Mouse (Mus musculus) embryo, embryonic 11.5 days (tissue): ENCODE data around the gene Oaz3.

Source experiments
- DNase-seq: peaks from one replicate; pipeline ENCODE4 v3.0.0-alpha.2; 2012; ENCODE audit warnings: low read depth, low spot score

Oaz3 gene

DNA sequence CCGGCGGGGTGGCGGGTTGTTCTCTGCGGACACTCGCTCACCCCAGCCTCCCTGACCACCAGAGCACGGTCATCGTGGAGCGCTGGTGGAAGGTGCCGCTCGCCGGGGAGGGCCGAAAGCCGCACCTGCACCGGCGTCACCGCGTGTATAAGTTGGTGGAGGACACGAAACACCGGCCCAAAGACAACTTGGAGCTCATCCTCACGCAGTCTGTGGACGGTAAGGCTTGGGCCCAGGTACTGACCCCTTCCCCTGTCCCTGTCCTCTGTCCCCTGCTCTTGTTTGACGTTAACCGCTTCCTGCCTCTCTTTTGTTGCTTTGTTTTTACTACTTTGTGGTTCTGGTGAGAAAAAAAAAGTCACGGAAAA, at the start of gene Oaz3:
TSS of gene Oaz3 (minus strand) at position 319 of the 368 bp plus-strand sequence.
- no peak for DNase-seq

DNA sequence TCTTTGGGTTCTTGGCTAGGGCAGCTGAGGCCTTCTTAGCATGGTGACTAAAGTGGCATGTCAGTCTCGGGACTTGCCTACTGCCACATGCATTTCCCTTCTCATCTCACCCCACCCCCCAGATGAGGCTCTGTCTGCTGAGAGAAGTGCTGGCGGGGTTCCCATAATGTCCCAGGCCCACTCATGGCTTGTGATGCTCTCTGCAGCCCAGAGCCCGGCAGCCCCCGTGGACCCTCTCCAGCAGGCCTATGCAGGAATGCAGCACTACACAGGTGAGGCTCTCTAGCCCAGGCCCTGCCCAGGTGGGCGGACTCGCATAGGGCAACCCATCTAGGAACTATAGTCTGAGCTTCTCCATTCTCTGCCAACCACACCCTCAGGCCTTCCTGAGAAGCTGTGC, 43.9 kb upstream of the Oaz3 start:
- no peak for DNase-seq

DNA sequence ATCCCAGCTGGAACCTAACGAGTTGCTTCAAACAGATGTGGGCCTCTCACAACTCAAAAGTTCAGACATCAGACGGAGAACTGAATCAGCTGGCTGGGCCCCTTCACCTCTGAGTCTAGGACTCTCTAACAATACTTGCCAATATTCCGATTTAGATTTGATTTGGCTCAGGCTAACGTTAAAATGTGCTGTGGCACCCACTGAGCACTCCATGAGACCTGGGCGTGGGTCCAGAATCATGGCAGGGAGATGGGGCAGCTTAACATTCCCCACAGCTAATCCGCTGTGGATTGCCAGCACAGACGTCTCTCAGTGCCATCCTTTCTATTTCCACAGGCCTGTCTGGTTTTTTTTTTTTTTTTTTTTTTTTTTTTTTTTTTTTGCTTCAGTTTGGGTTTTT, 42.2 kb upstream of the Oaz3 start:
- DNase-seq: no peak

DNA sequence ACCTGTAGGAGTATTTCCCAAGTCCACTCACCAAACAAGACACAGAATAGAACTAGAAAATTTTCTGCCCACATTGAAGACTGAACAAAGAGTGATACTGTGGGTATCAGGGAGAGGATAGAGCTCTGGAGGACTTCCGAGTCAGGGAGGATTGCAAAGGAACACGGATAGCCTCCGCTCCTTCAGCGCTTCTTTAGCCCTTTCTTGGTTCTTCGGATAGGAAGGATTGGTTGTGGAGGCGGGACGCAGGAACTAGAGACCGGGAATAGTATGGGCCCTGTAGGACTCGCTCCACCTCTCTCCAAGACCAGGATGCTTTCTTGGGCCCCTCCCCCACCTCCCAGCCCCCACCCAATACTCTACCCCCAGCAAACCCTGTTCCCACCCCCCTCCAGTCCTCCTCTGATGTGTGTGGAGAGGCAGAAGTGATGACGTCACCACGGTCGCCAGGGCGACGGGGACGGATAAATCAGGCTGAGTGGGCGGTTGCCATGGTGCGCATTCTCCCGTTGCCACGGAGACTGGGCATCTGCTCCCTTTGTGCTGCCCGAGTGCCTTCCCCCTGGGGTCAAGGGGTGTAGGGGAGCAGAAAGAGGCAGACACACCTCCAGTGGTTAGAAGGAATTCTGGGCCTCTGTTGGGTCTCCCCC, 40.2 kb upstream of the Oaz3 start:
- peak; percentile 68 for DNase-seq

DNA sequence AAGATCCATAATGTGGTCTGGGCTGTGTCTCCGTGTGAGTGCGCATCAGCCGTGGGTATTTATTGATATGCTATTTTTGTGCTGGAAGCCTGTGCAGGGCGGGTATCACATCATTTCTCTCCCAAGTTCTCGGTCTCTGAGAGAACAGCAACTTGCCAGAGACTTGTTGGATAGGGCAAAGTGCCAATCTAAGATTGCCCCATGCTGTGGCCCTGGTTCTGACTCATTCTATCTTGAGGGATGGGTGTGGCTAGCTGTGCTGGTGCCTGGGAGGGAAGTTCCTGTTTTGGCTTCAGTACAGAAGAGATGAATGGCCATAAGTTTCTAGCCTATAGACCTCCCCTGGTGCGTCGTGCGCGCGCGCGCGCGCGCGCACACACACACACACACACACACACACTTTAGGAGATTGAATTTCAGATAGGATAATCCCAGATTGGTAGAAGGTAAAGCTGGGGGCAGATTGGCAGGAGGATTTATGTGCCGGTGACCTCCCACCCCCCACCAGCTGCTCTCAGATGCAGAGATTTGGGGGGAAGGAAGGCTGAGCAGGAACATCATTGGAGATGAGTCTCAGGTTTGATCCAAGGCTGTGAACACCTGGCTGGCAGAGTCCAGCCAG, 39.2 kb upstream of the Oaz3 start:
- no peak for DNase-seq

DNA sequence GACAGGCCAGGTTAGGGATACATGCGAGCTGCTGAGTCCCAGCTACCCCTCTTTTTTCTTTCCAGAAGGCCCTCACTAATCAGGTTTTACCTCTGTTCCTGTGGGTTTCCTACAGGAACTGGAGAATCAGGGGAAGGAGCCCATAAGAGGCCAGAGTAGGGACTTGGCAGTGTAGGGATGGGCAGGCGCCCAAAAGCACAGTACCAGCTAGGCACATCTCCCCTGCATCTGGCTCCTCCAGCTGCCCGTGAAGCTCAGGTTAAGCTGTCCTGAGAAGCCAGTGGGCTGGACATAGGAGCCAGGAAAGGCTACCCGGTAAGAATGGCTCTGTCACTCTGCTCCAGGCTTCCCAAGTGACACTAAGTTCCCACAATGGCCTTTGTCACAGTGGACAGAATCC, 37.7 kb upstream of the Oaz3 start:
- no peak for DNase-seq

DNA sequence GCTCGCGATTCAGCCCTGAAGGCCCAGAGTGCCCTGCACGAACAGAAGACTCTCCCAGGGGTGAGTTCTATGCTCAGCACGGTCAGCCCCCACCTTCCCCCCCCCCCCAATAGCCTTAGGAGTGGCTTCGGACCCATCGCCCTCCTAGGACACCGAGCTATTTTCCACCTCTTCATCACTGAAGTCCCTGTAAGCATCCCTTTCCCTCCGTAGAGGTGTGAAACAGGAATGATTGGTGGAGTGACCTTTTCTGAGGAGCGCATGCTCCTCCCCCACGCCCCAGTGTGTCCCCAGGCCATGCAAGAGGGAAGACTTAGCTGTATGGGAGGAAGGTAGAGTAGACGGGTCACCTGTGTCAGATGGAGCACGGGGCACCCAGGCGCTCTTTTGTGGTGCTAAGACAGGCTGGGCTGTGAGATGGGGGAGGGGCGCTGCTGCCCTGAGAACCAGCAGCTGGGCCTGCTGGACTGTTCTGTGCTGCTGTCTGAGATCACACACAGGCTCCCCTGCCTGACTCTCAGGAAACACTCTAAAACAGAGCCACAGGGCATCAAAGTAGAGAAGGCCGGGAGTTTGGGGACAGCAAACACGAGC, 36.7 kb upstream of the Oaz3 start, which contains the start of gene Riiad1:
TSS of gene Riiad1 (minus strand) at position 51 of the 594 bp plus-strand sequence.
- DNase-seq: no peak

DNA sequence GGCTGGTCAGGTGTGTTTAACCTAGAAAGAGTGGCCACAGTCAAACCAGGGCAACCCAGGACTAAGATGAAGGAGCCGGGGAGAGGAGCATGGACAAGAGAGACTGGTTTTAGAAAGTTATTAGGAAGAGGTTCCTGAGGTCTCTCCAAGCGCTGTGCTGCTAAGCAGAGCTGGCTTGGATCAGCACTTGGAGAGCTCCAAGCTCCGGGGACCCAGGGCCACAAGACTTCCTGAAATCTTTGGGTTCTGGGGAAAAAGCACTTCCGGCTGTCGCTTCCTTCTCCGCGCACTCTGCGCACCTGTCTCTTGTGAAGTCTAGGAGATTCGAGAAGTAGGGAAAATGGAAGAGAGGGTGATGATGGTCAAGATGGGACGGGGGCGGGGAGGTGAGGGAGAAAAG, 35.8 kb upstream of the Oaz3 start:
- no peak for DNase-seq

DNA sequence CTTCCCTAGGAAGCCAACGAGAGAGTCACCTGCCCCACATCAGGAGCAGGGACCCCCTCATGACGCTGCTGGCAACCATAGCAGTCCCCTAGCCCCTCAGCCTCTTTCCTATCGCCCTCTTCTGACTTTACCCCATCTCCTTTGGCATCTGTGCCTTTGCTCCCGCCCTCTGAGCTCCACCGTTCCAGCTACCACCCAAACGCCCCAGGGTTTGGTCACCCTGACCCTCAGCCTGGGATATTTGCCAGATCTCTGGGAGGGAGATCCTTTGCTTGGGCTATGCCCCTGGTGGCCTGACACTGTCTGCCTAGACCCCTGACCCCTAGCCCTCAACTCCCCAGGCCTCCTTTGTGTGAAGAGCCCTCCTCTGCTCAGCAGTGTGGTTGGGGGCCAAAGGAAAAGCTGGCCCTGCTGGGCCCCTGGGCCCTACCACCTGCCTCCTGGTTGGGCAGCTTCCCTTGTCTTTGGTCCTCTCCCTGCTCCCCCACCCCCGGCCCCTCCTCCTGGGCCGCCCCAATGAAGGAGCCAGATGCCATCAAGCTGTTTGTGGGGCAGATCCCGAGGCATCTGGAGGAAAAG, 35.0 kb upstream of the Oaz3 start:
- no peak for DNase-seq

DNA sequence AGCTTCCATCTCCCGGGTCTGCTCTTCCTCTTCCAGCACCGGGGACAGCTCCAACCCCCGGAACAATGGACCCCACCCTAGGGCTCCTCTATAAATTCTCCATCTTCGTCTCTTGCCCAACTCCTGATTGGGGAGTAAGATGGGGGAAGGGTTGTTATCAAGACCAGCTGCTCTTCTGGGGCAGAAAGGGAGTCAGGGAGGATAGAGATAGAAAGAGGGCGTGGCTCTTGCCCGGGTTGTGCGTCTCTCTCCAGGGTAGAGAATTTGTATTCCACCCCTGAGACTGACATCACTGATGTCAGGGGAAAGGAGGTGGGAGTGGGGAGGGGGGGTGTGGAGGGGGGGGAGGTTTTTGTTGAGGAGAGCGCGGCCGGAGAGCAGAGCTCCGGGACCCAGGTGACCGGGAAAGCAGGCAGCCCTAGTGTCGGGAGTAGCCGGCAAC, 34.3 kb upstream of the Oaz3 start, which contains the start of gene Celf3:
TSS of gene Celf3 (plus strand) at position 315 of the 442 bp plus-strand sequence.
- peak; percentile 45 for DNase-seq

DNA sequence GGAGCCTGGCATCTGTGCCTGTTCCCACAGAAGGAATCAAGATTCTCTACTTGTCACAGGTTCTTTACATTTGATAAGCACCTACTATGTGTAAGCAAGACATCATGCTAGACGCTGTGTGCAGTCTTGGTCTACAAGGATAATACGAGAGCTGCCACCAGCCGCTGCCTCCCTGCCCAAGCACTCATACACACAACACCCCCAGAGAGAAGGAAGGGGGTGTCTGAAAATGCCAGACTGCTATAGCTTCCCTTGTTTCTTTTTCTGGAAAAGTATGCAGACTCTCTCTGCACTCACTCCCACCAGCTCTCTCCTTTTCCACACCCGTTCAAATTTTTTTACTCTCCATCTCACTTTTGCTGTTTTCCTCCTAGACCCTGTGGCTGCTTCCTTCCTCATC, 33.7 kb upstream of the Oaz3 start:
- DNase-seq: no peak

DNA sequence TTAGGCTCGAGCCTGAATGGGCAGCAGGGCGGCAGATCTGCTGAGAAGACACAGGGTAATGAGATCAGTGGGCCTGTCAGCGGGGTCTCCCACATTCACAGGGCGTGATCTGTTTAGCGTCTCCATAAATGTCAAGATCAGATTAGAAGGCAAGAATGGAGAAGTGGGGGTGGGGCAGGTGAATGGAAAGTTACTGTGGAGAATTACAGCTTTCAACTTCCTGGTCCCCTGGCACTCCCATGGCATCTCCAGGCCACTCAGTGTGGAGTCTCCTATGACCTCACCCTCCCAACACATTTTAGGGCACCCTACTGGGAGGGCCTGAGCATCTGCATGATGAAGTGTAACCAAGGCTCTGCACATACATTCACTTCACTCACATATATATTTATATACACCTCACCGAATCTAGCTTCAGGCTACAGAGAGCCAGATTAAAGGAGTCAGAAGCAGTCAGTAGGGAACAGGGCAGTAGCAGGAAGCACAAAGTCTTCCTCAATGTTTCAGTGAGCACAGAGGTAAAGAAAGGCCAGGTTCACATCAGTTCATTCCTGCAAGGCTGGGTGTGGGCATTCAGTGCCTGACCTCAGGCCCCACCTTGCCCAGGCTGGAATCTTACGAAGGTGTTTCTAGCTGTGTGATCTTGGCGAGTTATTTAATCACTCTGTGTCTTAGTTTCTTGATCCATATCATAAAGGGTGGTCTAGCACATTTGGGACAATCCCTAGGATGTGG, 32.8 kb upstream of the Oaz3 start:
- DNase-seq: no peak

DNA sequence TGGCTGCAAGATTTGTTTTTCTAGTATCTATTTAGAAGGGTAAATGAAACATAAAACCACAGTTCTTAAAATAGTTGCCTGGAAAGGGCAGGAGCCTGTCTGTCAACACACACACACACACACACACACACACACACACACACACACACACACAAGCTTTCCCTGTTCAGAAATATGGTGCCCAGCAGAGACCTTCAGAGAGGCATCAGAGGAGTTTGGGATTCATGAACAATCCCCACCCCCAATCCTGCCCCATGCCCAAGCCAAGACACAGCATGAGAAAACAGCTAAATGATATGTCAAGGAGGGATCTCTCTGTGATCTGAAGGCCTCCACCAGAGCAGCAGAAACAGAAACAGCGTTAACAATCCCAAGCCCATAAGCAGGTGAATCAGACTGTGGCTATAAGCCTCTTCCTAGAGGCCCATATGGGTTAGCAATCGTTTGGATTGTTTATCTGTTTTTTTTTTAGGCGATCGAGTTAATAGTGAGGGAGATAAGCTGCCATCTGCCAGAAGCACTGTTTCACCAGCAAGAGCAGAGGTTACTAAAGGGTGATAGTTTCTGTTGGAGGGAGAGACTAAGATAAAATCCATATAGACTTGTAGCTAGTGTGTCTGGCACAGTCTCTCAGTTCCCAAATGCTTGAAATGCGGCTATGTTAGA, 30.0 kb upstream of the Oaz3 start:
- DNase-seq: no peak

DNA sequence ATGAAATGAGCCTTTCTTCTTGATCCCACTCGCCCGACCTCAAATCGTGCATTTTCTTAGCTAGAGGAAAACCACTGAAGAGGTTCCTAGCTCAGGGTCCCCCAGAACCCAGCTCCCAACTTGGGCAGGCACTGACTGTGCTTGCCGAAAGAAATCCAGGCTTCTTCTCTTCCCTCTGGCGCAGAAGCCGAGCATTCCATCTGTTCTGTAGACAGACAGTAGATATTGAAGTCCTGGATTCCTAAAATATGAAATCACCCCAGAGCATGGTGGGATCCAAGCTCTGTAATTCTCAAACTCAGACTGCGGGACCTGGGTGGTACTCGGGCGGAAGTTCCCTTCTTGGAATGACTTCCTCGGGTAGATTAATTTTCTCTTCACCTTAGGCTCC, 29.4 kb upstream of the Oaz3 start:
- no peak for DNase-seq

DNA sequence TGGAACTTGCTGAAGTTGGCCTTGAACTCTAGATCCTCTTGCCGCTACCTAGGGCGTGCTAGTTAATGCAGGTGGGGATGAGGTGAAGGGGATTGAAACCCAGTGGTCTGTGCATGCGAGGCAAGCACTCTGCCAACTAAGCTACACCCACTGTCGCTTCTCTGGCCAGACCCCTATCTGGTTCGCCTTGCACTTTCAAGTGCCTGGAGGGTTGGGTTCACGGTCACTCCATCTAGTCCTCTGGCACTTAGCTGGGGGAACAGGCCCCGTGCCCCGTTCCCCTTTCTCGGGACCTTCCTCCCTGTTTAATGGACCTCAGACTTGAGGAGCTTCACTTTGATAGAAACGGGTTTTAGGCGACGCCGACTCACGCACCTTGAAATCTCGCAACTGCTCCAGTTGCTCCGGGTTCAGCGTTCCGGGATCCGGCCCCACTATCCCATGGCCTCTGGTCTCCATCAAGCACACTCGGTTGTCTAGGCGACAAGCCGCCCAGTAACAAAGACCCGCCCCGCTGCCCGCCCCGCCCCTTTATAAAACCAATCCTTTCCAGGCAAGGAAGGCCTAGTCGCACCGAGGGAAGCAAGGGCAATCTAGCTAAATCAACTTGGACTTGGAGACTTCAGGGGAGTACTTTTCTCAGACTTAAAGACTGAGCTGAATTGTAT, 28.9 kb upstream of the Oaz3 start:
- peak; percentile 51 for DNase-seq

DNA sequence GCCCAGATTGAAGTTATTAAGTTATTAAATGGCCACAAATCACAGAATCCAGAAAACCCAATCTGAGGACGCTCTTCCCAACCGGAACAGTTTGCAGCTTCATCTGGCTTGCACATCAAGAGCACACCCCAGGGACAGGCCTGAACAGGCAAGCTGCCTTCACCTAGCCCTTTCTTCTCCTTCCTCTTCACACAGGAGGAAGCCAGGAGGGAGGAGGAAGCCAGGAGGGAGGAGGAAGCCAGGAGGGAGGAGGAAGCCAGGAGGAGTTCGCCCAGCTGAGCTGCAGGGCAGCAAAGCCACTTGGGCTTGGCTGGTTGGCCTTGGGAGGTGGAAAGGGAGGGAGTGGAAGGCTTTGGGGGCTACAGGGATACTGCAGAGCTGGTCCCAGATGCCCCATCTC, 25.2 kb upstream of the Oaz3 start:
- no peak for DNase-seq

DNA sequence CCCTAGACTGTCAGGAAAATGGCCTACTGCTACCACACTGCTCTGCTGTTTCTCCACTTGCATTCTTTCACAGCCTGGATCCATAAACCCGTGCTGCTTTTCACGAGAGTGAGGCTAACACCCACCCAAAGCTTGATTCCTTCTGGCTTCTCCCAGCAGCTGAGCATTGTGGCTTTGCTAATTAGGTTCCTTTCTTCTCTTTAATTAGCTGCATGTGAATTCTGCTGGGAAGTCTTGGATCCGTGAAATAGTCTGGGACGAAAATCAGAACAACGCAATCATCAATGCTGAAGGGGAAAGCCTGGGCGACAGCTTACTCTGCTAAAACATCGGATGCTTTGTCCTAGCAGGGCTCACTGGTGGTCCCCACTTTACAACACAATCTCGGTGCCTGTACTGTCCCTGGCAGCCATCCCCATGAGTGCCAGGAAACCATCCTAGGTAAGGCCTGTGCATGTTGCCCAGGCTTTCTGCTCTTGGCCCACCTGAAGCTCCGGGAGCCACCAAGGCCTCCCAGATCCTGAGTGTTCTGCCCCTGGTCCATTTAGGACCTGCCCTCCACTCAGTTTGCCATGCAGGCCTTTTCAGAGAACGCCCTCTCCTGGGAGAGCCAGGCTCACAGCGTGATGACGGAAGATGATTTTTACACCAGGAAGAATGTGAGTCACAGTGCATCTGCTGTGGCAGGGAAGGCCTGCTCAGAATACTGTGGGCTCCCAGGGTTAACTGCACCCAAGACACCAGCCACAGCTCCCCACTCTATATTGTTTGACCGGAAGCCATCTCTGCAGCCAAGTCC, 22.1 kb upstream of the Oaz3 start:
- DNase-seq: no peak

DNA sequence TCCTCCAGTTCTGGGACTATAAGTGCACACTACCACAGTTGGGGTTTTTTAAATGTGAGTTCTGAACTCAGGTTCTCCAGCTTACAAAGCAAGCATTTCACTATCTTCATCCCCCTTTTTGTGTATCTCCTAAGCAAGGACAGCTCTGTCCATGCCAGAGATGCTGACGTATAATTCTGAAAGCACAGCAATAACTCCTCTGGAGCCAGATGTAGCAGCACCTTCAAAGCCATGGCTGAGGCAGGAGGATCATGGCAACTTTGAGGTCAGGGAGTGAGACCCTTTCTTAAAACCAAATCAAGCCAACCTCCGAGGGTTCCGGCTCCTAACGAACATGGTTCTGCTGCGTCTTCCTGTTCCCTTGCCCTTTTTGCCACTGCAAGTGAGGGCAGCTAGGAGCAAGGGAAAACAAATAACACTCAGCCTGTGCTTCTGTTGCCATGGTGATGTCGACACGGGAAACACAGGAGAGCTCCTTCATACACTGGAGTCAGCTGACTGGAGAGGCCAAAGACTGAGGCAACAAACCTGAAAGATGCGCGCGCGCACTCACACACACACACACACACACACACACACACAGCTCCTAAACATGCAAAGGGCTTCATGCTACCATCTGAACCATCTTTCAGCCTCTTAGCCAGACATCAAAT, 20.3 kb upstream of the Oaz3 start:
- DNase-seq: no peak

DNA sequence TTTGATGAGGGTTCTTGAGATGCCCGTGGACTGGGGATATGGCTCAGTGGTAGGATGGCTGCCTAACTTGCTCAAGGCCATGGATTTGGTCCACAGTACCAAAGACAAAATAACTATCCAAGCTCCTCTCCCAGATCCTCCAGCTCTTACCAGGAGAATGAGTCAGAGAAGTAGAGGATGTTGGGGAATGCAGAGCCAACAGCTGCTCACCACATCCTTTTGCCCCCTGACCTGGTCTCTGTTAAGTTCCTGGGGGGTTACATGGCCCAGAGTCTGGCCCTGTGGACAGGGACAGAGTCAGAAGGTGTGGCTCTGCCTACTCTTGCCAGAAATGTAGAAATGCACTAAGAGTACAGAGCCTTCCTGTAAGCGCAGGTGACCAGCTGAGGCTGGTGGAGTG, 16.1 kb upstream of the Oaz3 start:
- DNase-seq: no peak

DNA sequence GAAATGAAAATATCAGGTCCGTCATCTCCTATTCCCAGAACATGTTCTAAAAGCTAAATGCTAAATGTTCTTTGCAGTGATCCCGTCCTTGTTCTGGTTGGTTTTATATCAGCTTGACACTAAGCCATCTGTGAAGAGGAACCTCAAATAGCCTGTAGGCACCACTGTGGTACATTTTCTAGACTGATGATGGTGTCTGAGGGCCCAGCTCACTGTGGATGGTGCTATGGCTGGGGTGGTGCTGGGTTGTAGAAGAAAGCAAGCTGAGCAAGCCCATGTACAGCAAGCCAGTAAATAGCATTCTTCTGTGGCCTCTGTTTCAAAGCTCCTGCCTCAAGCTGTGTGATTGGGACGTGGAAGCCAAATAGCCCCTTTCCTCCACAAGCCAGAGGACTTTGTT, 13.3 kb upstream of the Oaz3 start:
- no peak for DNase-seq
